Mouse (Mus musculus): ENCODE results near the gene Fgfr4. TPM values are rescaled to one million over a fixed set of nuclear protein-coding genes. Genes with fewer than 3 reads are reported as not detected.
A peak's percentile ranks its signal among the peaks of the same experiment; 100 is the strongest.

Gene Fgfr4
- polyA plus RNA-seq, 1 experiment: 2.8 TPM

DNA sequence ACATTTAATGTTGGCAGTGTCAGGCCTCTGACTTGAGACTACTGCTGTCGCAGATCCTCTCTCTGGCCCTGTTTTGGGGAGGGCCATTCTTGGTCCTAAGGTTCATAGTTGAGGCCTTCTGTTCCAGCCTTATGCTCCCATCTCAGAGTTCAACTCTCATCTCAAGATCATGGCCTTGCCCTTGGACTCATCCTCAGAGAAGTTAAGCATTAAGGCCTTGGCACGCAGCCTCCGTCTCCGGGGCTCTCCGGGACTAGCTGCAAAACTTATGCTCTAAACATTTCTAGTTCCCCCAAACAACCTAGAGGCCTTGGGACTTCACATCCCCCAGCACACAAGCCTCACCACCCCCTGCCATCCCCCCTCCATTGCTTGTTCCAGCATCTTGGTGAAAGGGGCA lies 15.8 kb downstream of the Fgfr4 start:
- TF ChIP-seq CTCF (IDR thresholded peaks at IDR 0.05; ENCODE audit: control insufficient read depth, insufficient read depth, insufficient read length): no peak
- no peak for TF ChIP-seq MAX (IDR thresholded peaks at IDR 0.05)
- TF ChIP-seq CEBPB (IDR thresholded peaks at IDR 0.05; ENCODE audit: low read depth): no peak
- no peak for TF ChIP-seq MYOG (IDR thresholded peaks at IDR 0.05; ENCODE audit: control insufficient read depth, extremely low read depth, insufficient read length)
- Histone ChIP-seq H3K79me2 (ENCODE audit: control insufficient read depth, insufficient read depth) (no peaks in the 10 kb centered on the region), H3K36me3 (ENCODE audit: control insufficient read depth, insufficient read depth) (no peaks in the 10 kb centered on the region), H3K27me3 (ENCODE audit: control insufficient read depth, insufficient read depth, insufficient read length) (no peaks in the 10 kb centered on the region), H3K79me3 (ENCODE audit: low read depth) (no peaks in the 10 kb centered on the region), H3ac (ENCODE audit: control insufficient read depth, insufficient read length, low read depth) (no peak overlapping the region), H3K4me3 (ENCODE audit: insufficient read depth, poor library complexity, severe bottlenecking) (no peak overlapping the region)

DNA sequence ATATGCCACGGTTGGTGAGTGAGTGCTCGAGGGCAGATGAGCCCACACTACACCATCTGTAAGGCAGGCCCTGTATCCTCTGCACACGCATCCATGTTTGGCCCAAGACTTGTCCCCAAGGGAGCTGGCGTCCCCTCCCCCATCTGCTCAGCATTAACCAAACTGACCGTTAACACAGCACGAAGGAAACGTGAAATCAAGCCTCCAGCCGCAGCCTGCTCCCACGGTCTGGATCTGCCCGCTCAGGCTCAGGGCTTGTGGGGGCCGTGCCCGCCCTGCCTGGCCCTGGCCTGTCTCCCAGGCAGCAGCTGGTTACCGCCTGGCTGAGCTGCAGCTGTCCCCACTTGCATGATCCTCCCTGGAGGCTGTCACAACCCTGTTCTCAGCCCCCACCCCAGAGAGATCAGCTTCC lies 16.5 kb downstream of the Fgfr4 start:
- Histone ChIP-seq H3K36me3 (ENCODE audit: control insufficient read depth, insufficient read depth) (no peaks in the 10 kb centered on the region), H3K27me3 (ENCODE audit: control insufficient read depth, insufficient read depth, insufficient read length) (no peaks in the 10 kb centered on the region), H3K4me3 (ENCODE audit: insufficient read depth, poor library complexity, severe bottlenecking) (no peak overlapping the region), H3ac (ENCODE audit: control insufficient read depth, insufficient read length, low read depth) (peak overlapping the region; percentile 16), H3K79me2 (ENCODE audit: control insufficient read depth, insufficient read depth) (no peaks in the 10 kb centered on the region), H3K79me3 (ENCODE audit: low read depth) (no peaks in the 10 kb centered on the region)
- TF ChIP-seq MYOG (IDR thresholded peaks at IDR 0.05; ENCODE audit: control insufficient read depth, extremely low read depth, insufficient read length) (no peak), MYOD1 (IDR thresholded peaks at IDR 0.05; ENCODE audit: control insufficient read depth, insufficient read length, low read depth) (peak; percentile 98)

GRCm38 (mm10) chr13:55171517-55172335 lies 19.3 kb downstream of the Fgfr4 start:
- H3K79me3 ChIP-seq (ENCODE audit: low read depth): no peaks in the 10 kb centered on the region
- no peaks in the 10 kb centered on the region for H3K79me2 ChIP-seq (ENCODE audit: control insufficient read depth, insufficient read depth)
- H3K36me3 ChIP-seq (ENCODE audit: control insufficient read depth, insufficient read depth): no peaks in the 10 kb centered on the region
- H3K27me3 ChIP-seq (ENCODE audit: control insufficient read depth, insufficient read depth, insufficient read length): no peaks in the 10 kb centered on the region
- no peak overlapping the region for H3K4me3 ChIP-seq (ENCODE audit: insufficient read depth, poor library complexity, severe bottlenecking)
- TF ChIP-seq MYOG (IDR thresholded peaks at IDR 0.05; ENCODE audit: control insufficient read depth, extremely low read depth, insufficient read length) (no peak), CTCF (IDR thresholded peaks at IDR 0.05; ENCODE audit: control insufficient read depth, insufficient read depth, insufficient read length) (no peak), FOSL1 (IDR thresholded peaks at IDR 0.05; ENCODE audit: insufficient read depth, low read length, poor library complexity, severe bottlenecking) (no peak), MYOD1 (IDR thresholded peaks at IDR 0.05; ENCODE audit: control insufficient read depth, insufficient read length, low read depth) (peak; percentile 96), CEBPB (IDR thresholded peaks at IDR 0.05; ENCODE audit: low read depth) (no peak), MAX (IDR thresholded peaks at IDR 0.05) (peak; percentile 59), USF1 (IDR thresholded peaks at IDR 0.05; ENCODE audit: low read depth) (no peak)
- peak overlapping the region; percentile 47 for H3ac ChIP-seq (ENCODE audit: control insufficient read depth, insufficient read length, low read depth)

DNA sequence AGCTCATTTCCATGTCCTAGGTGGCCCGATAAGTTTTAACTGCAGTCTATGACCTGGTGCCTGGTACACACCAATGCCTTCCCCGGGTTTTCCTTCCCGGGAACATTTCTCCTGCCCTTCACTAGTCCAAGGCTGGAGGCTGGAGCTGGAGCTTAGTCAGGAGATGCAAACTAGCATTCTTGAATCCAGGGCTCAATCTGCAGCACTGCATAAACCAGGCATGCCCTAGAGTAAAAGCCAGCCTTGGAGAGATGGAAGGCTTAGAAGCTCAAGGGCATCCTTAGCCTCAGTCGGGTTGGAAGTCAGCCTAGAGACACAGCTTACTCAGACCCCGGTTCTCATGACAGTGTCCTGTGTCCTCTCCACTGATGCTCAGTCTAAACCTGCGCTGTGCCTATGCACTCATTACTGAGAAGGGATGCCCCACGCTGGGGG lies 19.9 kb downstream of the Fgfr4 start:
- no peak overlapping the region for H3K4me3 ChIP-seq (ENCODE audit: insufficient read depth, poor library complexity, severe bottlenecking)
- no peaks in the 10 kb centered on the region for H3K36me3 ChIP-seq (ENCODE audit: control insufficient read depth, insufficient read depth)
- H3ac ChIP-seq (ENCODE audit: control insufficient read depth, insufficient read length, low read depth): peak overlapping the region; percentile 47
- TF ChIP-seq USF1 (IDR thresholded peaks at IDR 0.05; ENCODE audit: low read depth) (no peak), MYOG (IDR thresholded peaks at IDR 0.05; ENCODE audit: control insufficient read depth, extremely low read depth, insufficient read length) (no peak), FOSL1 (IDR thresholded peaks at IDR 0.05; ENCODE audit: insufficient read depth, low read length, poor library complexity, severe bottlenecking) (no peak), CTCF (IDR thresholded peaks at IDR 0.05; ENCODE audit: control insufficient read depth, insufficient read depth, insufficient read length) (no peak), CEBPB (IDR thresholded peaks at IDR 0.05; ENCODE audit: low read depth) (no peak), MYOD1 (IDR thresholded peaks at IDR 0.05; ENCODE audit: control insufficient read depth, insufficient read length, low read depth) (no peak), MAX (IDR thresholded peaks at IDR 0.05) (no peak)
- H3K79me3 ChIP-seq (ENCODE audit: low read depth): no peaks in the 10 kb centered on the region
- no peaks in the 10 kb centered on the region for H3K79me2 ChIP-seq (ENCODE audit: control insufficient read depth, insufficient read depth)
- H3K27me3 ChIP-seq (ENCODE audit: control insufficient read depth, insufficient read depth, insufficient read length): no peaks in the 10 kb centered on the region

- Histone ChIP-seq H3ac (ENCODE audit: control insufficient read depth, insufficient read length, low read depth) (no peak overlapping the region), H3K36me3 (ENCODE audit: control insufficient read depth, insufficient read depth) (no peaks in the 10 kb centered on the region), H3K4me3 (ENCODE audit: insufficient read depth, poor library complexity, severe bottlenecking) (no peak overlapping the region), H3K79me2 (ENCODE audit: control insufficient read depth, insufficient read depth) (no peaks in the 10 kb centered on the region), H3K27me3 (ENCODE audit: control insufficient read depth, insufficient read depth, insufficient read length) (no peaks in the 10 kb centered on the region), H3K79me3 (ENCODE audit: low read depth) (no peaks in the 10 kb centered on the region)
- TF ChIP-seq FOSL1 (IDR thresholded peaks at IDR 0.05; ENCODE audit: insufficient read depth, low read length, poor library complexity, severe bottlenecking) (no peak), MYOG (IDR thresholded peaks at IDR 0.05; ENCODE audit: control insufficient read depth, extremely low read depth, insufficient read length) (no peak), MAX (IDR thresholded peaks at IDR 0.05) (no peak), CTCF (IDR thresholded peaks at IDR 0.05; ENCODE audit: control insufficient read depth, insufficient read depth, insufficient read length) (no peak)
Measured at GRCm38 (mm10) chr13:55174347-55174746, 21.9 kb downstream of the Fgfr4 start.

GRCm38 (mm10) chr13:55176265-55176664 lies 23.8 kb downstream of the Fgfr4 start:
- H3ac ChIP-seq (ENCODE audit: control insufficient read depth, insufficient read length, low read depth): no peak overlapping the region
- no peak for TF ChIP-seq MYOD1 (IDR thresholded peaks at IDR 0.05; ENCODE audit: control insufficient read depth, insufficient read length, low read depth)
- TF ChIP-seq MYOG (IDR thresholded peaks at IDR 0.05; ENCODE audit: control insufficient read depth, extremely low read depth, insufficient read length): no peak
- TF ChIP-seq FOSL1 (IDR thresholded peaks at IDR 0.05; ENCODE audit: insufficient read depth, low read length, poor library complexity, severe bottlenecking): no peak
- no peak for TF ChIP-seq USF1 (IDR thresholded peaks at IDR 0.05; ENCODE audit: low read depth)
- no peak for TF ChIP-seq MAX (IDR thresholded peaks at IDR 0.05)
- TF ChIP-seq CTCF (IDR thresholded peaks at IDR 0.05; ENCODE audit: control insufficient read depth, insufficient read depth, insufficient read length): no peak
- TF ChIP-seq CEBPB (IDR thresholded peaks at IDR 0.05; ENCODE audit: low read depth): no peak
- H3K79me2 ChIP-seq (ENCODE audit: control insufficient read depth, insufficient read depth): no peaks in the 10 kb centered on the region
- H3K79me3 ChIP-seq (ENCODE audit: low read depth): no peaks in the 10 kb centered on the region
- H3K27me3 ChIP-seq (ENCODE audit: control insufficient read depth, insufficient read depth, insufficient read length): no peaks in the 10 kb centered on the region
- no peak overlapping the region for H3K4me3 ChIP-seq (ENCODE audit: insufficient read depth, poor library complexity, severe bottlenecking)
- no peaks in the 10 kb centered on the region for H3K36me3 ChIP-seq (ENCODE audit: control insufficient read depth, insufficient read depth)

All from C2C12 (cell line).